Mouse (Mus musculus) mature B cell (primary cell): ENCODE measurements around the gene Fam166a.
"Not testable (repeated sequence)": the region's sequence is repeated elsewhere in the genome, so short reads cannot be mapped to it uniquely, and the experiment has no call there.

Experiments
- in situ Hi-C: fragments of 300-500 bp; cut with MboI; formaldehyde crosslinking; loops from 2 replicates; pipeline ENCODE4 v1.14.3; 2019

The Fam166a gene

DNA sequence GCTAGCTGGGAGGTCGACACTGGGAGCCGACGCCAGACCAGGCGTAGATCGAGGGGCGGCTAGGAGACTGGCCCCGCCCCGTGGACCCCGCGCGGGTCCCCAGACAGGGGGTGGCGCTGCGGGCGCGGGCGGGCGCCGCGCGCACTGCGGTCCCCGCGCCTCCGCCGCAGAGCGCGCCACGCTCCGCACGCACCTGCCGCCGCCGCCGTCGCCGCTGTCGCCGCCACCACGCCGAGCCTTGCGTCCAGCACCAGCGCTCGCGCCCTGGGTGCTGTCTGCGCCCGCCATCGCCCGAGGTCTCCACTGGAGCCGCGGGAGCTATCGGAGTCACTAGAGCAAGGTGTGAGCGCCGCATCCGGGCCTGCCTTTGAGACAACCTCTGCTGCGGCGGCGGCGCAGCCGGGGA is 23.6 kb downstream of the Fam166a start, which contains the start of the genes Rnf208 and Cysrt1:
Gene Rnf208 (plus strand): TSS at position 155 of the 406 bp plus-strand sequence.
Gene Cysrt1 (minus strand): TSS at position 352 of the 406 bp plus-strand sequence.
- in situ Hi-C loops = no loop called here

DNA sequence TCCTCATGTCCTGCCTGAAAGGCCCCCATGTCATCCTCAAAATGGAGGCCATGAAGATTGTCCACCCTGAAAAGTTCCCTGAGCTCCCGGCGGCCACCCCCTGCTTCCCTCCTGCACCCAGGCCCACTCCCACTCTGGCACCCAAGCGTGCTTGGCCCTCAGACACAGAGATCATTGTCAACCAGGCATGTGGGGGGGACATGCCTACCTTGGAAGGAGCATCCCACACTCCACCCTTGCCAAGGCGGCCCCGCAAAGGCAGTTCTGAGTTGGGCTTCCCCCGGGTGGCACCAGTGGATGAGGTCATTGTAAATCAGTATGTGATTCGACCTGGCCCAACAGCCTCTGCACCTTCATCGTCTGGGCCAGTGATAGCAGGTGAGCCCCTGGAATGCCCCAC is 24.8 kb downstream of the Fam166a start:
- in situ Hi-C loops = no loop called here

DNA sequence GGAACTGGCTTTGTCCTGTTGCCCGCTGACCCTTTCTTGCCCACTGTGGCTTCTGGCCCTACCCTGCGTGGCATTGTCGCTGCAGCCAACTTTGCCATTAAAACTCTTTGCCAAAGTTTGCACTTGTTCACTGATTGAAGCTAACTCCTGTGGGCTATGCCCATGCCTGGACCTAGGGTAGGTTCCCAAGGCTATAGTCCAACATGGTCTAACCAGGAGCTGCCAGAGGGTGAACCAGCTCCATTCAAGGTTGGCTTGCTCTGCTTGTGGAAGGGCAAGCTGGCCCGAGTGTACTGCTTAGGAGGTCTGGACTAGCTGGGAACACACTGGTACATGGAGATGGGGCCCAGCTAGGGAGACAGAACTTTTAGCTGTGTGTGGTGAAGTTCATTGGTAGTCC is 25.6 kb downstream of the Fam166a start:
- in situ Hi-C loops = no loop called here

DNA sequence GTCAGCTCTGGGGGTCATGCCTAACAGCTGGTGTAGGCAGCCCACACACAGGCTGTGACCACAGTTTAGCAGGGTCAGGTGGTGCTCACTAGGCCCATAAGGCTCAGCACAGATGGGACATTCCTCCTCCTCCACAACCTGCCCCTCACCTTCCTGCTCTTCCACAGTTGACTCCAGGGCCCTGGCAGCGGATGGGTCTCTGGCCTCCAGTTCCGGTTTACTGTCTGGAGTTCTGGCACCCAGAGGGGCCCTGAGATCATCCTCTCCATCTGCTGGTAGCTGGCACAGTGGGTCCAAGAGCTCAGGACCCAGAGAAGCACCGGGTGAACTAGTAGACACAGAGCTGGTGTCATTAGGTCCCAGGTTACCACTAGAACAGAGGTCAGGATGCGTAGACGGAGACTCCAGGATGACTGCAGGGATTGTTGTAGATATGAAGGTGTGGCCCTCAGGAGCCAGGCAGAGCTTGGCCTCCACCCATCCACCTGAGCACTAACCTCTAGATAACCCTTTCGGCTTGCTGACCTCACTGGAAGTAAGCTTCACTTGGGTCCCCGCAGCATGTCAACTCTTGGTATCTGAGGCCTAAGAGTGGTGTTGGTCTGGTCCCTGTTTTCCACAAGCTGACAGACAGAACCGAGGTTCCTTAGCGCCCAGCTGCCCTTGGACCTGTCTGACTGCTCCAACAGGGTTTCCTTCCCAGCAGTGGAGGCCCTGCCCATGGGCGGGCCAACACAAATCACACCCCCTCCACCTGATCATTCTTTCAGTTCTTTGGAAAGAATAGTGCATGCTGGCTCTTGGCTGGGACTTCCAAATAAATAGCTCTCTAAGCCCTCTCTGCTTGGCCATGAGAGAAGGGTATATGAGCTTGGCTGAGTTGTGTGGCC is 27.9 kb downstream of the Fam166a start, which contains the start of gene AL732309.1:
Gene AL732309.1 (minus strand): TSS at position 681 of the 890 bp plus-strand sequence.
- in situ Hi-C loops = no loop called here

DNA sequence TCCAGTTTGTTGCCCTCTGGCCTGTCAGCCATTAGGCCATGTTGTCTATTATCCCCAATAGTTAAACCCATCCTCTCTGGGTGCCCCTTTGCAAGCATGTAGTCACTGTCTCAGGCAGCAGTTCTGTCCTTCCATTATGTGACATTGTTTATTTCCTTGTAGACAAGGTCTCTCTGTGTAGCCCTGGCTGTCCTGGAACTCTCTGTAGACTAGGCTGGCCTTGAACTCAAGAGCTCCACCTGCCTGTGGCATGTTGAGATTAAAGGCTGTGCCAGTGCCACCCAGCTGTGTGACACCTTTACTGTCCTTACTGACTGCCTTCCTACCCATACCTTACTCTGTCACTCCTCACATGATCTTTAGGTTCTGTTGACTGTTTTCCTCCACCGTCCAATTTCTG is 33.8 kb downstream of the Fam166a start:
- in situ Hi-C loops = no loop called here

DNA sequence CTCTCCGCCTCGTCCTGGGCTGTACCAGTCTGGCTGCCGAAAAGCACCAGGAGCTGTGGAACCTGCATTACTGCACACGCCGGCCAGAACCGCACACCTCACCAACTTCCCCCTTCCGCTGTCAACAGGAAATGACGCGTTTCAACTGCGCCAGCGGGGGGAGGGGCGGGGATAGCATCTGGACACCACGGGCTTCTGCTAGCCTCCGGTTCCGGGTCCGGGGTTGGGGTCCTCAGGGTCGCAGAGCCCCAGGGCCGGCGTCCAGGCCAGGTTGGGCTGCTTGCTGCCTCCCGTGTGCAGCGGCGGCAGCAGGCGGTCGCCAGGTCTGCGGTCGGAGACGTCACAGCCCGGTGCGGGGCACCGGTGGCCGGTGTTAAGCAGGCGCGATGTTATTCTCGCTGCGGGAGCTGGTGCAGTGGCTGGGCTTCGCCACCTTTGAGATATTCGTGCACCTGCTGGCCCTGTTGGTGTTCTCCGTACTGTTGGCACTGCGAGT is 36.8 kb downstream of the Fam166a start, which contains the start of gene Tmem203:
Gene Tmem203 (plus strand): TSS at position 156 of the 496 bp plus-strand sequence.
- in situ Hi-C loops = no loop called here

DNA sequence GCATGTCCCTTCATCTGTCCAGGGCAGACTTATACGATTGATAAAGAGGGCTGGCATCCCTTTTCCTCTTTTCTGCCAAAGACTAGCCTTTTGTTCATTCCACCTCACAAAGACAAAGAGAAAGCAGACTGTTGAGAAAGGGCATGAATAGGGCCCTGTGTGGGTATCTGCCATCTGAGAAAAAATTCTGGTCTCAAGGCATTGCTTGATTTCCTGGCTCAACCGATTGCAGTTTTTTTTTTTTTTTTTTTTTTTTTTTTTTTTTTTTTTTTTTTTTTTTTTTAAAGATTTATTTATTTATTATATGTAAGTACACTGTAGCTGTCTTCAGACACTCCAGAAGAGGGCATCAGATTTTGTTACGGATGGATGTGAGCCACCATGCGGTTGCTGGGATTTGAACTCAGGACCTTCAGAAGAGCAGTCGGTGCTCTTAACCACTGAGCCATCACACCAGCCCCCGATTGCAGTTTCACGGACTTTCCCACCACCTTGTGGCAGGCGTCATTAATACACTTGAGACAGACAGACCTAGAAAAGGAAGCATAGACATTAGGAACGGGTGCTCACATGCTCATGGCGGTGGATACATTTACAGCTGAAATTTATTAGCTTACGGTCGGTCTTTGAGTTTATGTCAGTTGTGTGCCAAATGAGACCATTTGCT is 38.0 kb downstream of the Fam166a start:
- in situ Hi-C loops = not testable (repeated sequence)

DNA sequence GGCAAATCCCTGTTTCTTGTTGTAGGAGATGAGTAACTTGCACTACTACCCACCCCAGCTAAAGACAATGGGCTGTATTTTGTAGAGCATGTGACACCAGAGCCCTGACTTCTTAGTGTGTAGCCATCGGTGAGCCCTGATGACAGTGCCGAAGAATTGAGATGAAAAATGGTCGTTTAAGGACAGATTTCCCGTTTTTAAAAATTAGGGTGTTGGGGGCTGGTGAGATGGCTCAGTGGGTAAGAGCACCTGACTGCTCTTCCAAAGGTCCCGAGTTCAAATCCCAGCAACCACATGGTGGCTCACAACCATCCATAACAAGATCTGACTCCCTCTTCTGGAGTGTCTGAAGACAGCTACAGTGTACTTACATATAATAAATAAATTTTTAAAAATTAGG is 38.7 kb downstream of the Fam166a start:
- in situ Hi-C loops = not testable (repeated sequence)

DNA sequence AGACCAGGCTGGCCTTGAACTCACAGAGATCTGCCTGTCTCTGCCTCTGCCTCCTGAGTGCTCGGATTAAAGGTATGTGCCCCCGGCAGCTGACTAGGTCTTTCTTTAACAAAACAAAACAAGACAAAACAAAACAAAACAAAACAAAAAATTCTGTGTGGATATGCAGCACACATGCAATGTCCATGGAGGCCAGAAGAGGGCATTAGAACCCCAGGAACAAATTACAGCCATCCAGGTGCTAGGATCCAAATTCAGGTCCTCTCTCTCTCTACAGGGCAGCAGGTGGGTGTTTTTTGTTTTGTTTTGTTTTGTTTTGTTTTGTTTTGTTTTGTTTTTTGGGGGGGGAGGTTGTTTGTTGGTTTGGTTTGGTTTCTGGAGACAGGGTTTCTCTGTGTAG is 40.3 kb downstream of the Fam166a start:
- in situ Hi-C loops = no loop called here

DNA sequence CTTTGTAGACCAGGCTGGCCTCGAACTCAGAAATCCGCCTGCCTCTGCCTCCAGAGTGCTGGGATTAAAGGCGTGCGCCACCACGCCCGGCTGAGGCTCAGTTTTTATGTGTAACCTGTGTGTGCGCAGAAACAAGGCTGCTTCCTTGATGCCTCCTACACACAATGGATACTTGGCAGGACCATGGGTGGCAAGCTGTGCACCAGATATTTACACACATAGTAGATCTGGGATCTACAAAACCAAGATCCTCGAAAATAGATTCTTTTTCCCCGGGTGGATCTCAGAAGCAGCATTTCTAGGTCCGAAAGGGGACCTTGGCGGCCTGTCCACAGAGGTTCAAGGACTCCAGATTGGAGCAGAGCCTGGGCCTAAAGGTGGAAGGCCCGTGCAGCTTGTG is 43.3 kb downstream of the Fam166a start:
- in situ Hi-C loops = no loop called here

DNA sequence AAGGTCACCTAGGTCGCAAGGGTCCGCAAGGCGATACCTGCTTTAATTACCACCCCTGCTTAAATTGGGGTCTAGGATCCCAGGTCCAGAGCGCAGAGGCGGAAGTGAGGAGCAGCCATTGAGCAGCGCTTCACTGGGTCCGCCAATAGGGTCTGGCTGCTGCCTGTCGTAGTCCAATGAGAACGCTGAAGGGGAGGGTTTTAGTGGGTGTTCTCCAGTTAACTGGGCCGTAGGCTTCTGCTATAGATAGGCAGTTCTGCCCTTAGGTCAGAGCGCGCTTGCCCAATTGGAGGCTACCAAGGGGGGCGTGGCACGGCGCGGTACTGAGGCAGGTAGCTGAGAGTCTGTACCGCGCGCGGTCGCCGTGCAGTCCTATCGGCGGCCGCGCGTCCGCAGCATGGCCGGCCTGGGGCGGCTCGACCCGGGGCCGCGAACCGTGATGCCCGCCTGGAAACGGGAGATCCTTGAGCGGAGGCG is 43.8 kb downstream of the Fam166a start, which contains the start of gene Tprn:
Gene Tprn (plus strand): TSS at position 328 of the 477 bp plus-strand sequence.
- in situ Hi-C loops = no loop called here

DNA sequence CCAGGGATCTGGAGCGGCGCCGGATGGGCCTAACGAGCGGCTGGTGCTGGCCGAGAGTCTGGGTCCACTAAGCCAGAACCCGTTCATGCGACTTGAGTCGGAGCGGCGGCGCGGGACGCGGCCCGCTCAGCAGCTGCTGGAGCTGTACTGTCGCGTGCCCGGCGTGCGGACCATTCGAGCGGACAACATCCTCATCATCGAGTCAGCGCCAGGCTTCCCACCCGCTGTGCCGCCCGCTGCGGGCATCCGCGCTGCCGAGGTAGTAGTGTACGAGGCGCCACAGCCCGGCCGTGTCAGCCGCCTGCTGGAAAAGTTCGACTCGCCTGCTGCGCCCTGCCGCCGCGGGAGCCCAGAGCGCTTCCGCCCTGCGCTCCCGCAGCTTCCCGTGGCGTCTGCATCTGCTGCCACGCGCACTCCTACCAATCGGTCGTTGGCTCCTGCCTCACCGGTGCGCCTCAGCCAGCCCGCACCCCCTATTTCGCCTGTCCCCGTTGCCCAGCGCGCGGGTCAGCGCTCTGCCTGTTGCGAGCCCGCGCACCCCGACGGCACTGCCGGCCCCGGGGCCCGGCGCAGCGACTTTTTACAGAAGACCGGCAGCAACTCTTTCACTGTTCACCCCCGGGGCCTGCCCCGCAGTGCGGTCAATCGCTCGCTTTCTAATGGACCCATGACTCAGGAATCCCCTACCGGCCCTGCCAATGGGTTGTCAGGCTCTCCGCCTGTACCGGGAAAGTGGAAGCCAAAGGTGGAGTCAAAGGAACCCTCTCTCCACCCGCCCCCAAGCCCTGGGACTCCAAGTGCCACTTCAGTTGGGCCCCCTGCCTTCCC is 44.5 kb downstream of the Fam166a start:
- in situ Hi-C loops = no loop called here

DNA sequence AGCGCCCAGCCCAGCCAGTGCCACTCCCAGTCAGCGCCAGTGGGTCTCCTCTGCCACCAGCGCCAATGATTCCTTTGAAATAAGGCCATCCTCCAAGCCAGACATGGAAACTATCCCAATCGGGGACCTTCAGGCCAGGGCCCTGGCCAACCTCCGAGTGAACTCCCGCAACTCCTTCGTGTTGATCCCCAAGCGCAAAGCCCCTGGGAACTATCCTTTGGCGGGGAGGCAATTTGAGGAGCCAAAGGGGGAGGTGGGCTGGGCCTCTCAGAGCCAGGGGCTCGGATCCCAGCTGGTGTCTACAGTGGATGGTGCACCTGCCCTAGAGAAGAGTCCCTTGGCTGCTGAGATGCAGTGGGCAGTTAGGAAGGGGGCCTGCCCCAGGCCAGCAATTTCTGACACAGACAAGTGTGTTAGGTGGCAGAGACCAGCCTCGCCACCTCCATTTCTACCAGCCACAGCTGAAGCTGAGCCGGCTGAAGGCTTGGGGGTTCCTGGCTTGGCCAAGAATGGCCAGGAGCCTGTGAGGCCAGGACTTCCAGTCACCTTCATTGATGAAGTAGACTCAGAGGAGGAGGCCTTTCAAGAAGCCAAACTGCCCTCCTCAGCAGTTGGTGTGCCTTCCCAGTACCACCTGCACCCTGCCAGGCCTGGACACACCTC is 45.2 kb downstream of the Fam166a start:
- in situ Hi-C loops = no loop called here

DNA sequence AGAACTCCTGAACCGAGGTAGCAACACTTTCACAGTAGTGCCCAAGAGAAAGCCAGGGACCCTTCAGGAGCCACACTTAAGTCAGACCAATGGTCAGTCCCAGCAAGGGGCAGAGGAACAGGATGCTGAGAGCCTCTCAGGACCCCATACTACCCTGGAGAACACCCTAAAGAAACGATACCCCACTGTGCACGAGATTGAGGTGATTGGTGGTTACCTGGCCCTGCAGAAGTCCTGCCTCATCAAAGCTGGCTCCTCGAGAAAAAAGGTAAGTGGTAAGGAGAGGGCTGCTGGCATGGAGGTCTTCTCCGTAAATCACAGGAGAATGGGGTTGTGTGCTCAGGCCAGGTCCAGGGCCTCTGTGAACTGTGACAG is 45.7 kb downstream of the Fam166a start:
- in situ Hi-C loops = no loop called here

DNA sequence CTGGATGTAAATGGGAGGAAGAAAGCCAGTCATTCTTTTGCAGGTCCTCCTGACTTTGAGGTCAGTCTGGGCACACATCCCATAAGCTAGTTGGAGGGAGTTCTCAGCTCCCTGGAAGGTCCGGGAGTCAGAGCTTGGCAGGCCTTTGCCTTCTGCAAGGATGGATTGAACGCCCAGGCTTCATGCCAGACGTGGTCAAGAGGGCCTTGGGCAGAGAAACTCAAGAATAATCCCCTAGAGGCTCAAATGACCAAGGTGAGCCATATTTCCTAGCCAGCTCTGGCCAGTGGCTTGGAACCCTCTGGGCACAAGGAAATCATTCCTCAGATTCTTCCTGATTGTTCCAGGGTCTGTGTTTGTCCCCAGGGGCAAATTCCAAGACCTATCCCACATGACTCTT is 46.3 kb downstream of the Fam166a start:
- in situ Hi-C loops = no loop called here

DNA sequence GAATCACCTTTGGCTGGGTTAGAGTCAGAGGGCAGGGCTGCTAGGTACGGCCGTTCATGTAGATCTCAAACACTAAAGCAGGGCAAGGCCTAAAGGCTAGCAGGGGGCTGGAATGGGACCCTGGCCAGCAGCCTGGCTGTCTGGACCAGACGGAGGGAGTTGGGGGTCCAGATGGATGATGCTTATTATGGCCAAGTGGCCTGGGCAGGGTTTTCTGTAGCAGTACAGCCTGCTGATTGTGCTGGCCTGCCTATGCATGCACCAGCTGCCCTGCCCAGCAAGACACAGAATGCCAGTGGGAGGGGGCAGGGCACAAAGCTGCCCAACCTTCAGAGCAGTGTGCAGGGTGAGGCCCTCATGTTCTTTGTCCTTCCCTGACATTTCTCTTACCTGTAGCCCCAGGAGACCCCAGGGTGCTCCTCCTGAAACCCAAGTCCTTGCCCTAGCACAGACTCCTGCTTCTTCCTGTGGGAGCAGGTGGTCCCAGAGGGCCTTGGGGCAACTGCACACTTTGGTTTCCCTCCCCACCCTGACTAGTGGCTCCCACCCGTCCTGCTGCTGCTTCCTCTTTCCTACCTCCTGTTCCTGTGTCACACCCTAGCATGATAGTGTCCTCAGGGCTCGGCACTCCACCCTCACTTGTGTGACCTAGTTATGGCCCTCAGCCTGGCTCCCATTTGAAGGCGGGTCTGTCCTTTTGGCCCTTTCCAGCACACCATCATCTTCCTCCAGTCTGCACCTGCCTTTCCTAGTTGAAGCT is 47.5 kb downstream of the Fam166a start:
- in situ Hi-C loops = no loop called here

DNA sequence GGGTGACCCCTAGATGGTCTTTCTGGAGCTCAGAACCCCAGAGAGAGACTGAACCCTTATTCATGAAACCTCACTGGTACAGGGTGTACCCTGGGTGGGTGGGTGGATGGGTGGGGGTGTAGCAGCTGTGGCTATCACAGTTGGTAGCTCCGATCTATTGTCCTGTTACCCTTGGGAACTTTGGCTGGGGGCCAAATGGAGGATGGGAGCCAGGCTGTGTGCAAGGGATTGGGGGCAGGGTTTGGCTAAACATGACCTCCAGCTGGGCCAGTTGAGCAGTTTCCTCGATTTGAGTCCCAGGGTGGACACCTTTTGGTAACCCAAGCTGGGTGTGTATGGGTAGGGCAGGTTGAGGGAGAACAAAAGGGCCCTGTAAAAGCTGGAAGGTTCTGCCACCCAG is 48.2 kb downstream of the Fam166a start:
- in situ Hi-C loops = no loop called here

DNA sequence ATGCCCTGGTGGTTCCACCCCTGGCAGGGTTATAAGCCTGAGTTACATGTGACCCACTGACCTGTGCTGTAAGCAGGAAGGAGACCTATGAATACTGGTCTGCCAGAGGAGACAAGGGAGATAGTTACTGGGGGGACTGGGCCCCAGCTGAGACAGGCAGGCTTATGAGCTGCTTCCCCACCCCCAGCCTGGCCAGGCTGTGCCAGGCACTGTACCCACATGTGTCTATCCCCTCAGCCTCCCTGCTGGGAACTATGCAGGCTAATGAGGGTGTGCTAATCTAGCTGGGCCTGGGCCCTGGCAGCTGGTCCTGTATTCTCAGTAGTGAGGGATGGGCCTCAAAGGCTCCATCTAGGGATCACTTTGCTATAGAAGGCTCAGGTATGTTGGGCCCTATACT is 48.7 kb downstream of the Fam166a start:
- in situ Hi-C loops = no loop called here

DNA sequence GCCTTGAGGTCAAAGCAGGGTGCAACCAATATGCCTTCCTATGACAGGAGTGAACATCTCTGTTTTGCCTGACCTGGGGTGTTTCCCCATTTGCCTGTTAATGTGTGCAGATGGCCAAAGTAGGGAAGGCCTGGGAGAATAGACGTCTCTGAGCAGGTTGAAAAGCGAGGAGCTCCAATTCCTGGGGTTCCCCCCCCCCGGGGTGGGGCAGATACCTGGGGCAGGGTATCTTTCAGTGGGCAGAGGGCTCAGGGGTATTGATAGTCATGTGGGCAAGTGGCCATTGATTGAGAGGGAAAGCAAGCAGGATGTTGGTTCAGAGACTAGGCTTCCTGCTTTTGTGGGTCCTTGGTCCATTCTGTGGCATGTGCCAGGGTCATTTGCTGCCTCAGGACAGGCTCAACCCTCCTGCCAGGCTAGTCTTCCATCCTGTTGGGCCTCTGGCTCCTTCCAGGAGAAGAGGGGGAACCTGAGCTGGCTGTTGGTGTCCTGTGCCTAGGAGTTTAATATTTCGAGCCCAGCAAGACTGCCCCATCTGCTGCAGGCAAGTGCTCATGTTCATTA is 49.3 kb downstream of the Fam166a start:
- in situ Hi-C loops = no loop called here
